Mouse (Mus musculus): ENCODE results near the gene E2f8.

E2f8 gene

DNA sequence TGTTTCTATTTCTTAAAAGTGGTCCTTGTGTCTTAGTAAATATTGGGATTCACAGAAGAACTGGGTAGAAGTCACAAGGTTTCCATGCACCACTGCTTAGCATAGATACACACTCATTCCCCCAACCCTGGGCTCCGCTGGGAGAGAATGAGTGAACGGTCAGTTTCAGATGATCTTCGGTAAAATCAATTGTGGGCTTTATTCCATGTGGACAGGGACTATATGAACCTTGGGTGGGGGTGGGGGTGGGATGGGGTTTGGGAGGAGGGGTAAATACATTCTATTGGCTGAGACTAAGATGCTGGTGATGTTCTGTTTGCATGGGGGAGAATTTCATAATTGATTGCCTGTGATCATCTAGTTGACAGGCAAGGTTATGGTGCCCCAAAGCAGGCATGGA, 25.9 kb downstream of the E2f8 start:
- DNase-seq (ENCODE audit: low spot score in 2 of 2) = no peak

DNA sequence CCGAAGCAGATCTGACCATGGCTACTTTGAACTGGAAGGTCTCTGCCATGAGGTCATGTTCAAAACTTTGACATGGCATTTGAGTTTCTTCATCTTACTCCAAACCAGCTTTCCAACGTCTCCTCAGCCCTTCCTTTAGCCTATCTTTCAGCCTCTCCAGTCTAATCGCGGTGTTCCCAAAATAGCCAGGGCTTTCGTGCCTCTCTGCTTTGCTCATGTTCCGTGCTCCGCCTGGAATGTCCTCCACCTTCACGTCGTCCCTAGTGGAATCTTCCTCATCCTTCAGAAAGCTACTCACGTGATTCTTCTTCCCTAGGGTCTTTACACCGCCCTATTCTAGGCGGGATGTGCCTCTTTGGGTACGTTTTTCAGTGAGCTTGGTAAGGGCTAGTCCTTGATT, 27.9 kb downstream of the E2f8 start:
- DNase-seq (ENCODE audit: low spot score in 2 of 2) = no peak

DNA sequence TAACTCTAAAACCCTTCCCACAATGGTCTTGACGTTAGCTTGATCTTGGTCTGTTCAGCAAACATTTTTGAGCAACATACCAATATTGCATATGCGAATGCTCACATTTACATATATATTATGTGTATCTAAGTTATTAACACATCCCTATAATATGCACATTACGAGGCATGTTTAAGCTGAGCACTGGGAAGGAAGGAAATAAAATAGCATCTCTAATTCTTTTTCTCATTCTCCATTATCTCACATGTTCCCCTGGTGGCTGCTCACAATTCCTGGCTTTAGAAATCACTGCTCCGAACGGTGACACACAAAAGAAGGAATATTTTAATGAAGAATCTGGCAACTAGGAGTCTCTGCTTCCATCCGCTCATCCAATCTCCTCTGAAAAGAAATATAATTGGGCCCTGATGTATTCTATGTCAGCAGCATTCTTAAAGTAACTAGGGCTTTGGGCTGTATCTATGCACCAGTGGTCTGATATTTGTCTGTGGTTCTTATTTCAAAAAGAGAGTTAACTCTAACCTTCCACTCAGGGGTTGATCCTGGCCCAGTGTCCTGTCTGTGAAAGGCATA, 29.8 kb downstream of the E2f8 start:
- DNase-seq (ENCODE audit: low spot score in 2 of 2) = no peak

DNA sequence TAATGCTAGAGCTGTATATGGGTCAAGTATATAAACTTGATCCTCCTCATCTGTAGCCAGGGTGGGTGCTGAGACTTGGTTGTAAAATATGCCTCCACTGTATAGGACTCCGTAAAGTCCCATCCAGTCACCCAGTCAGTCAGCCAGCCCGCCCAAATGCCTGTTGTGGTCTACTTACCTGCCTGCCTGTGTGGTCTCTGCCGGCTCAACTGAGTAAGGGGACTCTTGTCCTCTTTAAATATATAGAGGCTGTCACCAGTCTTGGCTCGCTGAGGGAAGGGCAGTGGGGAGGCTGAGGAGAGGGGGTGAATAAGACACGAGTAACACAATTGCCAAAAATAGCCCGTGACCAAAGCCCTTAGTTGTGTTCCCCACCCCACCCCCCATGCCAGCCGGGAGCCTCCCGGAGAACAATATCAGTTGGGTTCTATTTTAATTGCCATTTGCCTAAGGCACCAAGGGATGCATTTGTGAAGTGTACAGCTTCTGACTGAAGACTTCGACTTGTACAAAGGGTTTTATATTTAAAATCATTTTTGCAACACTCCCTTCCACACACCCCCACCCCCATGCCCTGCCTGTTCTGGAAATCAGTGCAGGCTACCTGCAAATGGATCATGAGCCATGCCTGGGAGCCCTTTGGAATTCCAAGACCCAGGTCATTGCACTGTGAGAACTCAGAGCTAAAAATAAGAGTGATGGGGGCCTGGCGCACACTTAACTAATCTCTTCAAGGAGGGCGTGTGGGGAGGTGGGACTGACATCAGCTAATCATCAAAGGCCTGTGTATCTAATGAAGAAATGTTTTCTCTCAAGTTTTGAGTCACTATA, 33.4 kb downstream of the E2f8 start, which contains the start of gene Csrp3:
Gene Csrp3 (minus strand): TSS at position 214 of the 831 bp plus-strand sequence.
- no peak for DNase-seq (ENCODE audit: low spot score in 2 of 2)

DNA sequence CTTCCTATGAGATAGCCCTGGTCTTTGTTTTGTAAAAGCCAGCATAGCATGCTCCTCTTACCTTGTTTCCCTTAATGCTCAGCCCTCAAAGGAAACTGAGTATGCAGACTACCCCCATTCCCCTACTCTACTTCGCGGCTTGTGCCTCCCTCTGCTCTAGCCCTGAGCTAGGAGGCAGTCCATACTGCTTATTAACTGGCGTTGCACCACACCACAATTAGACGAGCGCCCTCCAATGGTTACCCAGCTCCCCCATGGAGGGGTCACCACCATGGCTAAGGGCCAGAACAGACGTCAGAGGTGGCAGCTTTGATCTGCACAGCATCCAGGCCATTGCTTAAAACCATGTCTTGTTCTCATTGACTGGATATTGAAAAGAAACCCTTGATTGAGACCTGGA, 34.6 kb downstream of the E2f8 start:
- no peak for DNase-seq (ENCODE audit: low spot score in 2 of 2)

DNA sequence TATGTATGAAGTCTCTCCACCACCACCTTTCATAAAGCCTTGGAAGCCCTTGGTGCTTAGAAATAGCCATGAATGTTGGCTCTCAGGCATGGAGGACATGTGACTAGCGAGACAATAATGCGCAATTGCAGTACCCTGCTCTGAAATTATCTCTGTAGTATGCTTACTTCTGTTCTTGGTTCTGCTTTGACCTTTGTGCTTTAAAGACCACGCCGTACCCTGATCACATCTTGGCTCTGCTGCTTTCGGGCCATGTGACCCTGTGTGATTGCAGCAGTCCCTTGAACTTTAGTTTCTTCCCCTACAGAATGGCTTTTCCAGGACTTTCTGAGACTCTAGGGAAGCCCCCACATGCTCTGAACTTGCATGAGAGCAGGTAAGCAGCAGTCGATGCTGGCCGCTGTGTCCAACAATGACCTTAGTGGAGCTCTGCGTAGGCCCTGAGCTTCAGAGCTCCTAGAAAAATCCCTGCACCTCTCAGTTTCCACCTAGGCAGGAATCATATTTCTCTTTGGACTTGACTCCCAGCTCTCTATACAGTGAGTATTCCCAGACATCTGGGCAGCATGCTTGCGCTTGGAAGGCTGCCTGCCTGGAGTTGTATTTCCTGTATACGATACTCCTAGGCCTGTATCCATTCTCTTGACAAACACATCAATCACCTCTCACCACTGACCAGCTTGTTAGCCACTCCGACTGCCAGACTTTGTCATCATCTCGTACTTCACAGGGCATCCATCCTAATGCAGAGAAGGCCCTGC, 36.0 kb downstream of the E2f8 start:
- no peak for DNase-seq (ENCODE audit: low spot score in 2 of 2)

DNA sequence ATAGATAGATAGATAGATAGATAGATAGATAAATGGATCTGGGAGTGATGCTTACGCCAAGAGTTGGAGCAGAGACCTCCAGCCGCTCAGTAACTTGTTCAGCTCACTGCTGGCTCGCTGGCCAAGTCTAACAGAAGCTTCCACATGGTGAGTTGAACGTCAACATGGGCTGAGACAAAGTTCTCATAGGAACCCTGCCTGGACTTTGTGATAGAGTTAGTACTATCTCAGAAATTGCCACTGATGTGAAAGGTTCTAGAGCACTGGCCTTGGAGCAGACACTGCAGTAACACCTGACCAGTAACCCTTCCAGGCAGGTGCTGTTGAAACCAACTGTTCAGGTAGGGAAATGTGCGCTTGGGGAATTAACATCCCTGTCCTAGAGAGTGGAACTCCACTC, 37.9 kb downstream of the E2f8 start:
- DNase-seq (ENCODE audit: low spot score in 2 of 2) = no peak

DNA sequence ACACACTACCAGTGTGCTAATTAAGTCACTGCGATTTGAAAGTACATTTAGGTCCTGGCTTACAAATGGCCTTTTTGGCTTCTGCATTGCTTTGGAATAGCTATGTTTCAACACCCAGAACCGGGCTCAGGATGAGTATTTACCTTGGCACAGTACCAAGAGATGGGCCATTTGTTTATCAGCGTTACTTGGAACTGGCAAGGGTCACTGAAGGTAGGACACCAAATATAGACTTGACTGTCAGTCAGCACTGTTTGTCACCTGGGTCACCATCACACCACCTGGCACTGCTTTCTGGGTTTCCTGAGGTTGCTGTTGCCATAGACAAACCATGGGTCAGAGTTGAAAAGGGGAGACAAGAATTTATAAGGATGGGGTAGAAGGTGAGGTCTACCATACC, 39.0 kb downstream of the E2f8 start:
- no peak for DNase-seq (ENCODE audit: low spot score in 2 of 2)

DNA sequence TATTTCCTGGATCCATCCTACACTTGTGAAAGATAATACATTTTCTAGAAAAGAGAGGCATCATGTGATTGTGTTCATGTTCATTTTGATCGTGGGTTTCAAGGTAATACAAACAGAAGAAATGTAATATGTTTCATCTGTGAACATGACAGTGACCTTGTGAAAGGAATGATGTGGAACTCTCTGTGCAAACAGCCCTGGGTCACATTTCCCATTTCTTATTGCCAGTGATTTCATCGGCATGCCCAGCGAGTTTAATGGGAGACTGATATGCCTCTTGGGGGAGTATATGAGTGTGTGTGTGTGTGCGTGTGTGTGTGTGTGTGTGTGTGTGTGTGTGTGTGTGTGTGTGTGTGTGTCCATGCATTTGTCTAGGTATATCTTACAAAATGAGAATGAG, 39.9 kb downstream of the E2f8 start:
- DNase-seq (ENCODE audit: low spot score in 2 of 2) = no peak

DNA sequence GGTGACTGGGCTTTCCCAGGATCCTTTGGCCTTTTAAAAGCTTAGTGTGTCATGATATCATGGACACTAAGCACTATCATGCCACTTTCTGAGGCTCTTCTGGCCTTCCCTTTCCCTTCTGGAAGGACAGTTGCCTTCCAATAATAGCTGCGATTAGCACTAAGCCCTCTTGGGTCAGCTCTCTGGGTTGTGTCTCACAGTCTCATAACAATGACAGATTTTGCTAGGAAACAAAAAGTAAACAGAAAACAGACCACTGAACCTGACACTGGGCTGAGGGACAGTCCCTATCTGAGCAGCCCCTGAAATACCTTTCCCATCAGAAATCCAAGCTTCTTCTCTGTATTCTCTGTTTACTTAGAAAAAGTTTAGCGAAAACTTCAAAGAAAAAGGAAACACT, 40.9 kb downstream of the E2f8 start:
- DNase-seq (ENCODE audit: low spot score in 2 of 2) = no peak

DNA sequence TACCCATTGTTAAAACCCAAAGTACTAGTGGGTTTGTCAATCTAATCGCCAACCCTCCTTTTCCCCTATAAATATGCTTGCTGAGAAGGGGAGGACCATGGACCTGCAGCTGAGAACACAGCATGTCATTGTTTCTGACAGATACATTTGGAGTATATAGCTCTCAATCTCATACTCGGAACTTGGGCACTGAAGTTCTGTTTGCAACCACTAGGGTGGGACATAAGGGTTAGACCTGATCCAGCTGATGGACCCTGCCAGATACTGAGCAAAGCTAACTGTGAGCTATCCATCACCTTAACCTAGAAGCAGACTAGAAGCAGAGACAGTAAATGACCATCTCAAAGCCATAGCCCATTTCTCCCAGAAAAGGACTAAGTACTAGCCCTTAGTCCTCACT, 43.0 kb downstream of the E2f8 start:
- no peak for DNase-seq (ENCODE audit: low spot score in 2 of 2)

DNA sequence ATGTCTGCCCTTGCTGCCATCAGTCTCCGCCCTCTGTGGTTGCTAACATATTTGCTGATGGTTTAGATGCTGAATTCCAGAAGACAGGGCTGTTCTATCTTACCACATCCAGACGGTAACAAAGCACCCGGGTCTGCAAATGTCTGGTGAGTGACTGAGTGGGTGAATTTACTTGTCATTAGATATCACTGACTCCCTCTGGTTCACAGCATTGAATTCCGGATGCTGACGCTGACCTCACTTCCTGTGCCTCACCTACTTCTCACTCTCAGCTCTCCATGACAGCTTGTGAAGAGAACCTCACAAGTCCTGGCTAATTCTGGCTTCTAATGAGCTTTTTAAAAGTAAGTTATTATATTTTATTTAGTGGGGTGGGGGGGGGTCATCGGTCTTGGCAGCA, 44.4 kb downstream of the E2f8 start:
- no peak for DNase-seq (ENCODE audit: low spot score in 2 of 2)

DNA sequence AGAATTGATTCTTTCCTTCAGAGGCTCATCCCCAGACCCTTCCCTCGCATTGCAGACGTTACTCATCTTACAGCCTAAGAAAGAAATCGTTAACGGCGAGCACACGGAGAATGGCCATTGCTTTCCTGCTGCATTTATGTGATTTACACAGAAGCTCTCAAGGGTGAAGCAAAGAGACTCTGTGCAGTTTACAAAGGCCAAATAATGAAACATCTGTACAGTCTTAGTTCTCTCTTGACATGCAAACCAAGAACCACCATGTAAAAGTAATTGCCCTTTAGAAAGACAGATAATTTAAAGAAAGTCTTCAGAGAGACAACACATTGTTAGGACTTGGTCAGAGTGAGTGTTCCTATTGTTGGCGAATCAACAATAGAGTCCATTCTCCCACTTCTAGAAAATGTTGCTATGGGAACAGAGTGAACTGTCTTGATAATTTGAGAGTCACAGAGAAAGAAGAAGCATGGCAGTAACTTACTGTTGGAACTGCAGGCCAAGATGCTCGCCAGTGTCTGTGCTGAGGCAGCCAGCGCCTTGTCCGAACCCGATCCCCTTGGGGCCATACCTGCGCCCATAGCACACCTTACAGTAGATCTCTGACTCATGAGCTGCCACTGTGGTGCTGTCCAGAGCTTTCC, 46.3 kb downstream of the E2f8 start:
- no peak for DNase-seq (ENCODE audit: low spot score in 2 of 2)

DNA sequence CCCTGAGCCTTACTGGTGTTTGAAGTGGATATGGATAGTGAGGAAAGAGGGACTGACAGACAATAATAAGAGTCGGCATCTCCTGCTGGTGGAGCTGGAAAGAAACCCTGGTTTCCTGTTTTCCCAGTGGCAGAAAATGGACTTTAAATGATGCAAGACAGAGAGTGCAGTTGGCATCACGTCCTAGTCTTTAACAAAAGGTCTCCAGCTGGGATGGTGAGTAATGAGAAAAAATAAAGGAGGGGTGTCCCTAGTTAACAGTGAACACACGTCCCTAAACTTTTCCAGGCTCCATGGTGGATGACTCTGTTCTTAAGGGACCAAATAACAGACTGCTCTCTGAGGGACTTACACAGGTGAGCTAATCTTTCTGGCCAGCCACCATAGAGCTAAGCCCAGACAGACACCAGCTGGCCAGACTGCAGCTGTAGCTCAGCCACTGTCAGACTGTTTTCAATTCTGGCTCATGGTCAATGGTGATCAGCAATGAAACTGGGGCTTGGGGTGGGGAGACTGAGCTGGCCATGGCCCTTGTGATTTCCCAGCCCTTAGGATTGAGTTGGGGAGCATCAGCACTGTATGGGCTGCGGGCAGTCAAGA, 46.9 kb downstream of the E2f8 start:
- DNase-seq (ENCODE audit: low spot score in 2 of 2) = no peak

DNA sequence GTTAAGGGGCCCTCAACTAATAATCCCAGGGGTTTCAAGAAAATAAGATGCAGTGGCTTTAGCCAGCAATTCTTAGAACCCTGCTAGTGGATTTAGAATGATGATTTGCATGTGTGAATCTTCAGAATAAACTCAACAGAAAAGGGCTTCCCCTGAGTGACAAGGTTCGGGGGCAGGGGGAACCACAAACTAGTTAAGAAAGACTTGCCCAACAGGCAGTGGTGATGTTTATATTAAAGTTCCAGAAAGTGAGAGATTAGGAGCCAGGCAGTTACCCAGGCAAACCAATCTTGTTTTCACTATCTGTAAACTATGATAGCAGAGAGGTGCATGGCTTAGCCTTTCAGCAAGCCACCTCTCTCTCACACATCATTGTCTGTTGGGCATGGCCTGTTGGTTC, 48.7 kb downstream of the E2f8 start:
- DNase-seq (ENCODE audit: low spot score in 2 of 2) = no peak

DNA sequence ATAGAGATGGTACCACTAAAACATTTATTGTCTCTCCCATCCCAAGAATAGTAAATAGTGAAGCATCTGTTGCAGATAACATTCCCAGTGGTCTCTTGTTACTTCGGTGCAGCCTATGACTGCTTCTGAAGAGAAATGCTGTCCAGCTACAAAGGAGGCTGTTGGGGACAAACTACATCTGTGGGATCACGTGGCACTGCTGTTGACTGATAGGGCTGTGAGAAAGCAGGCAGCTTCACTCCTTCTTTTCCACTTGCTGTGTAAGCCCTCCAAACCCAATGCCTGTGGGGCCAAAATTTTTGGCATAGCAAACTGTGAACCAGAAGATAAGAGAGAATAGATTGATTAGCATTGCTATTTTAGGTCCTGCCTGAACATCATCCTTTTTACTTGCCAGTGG, 51.0 kb downstream of the E2f8 start:
- DNase-seq (ENCODE audit: low spot score in 2 of 2) = no peak

DNA sequence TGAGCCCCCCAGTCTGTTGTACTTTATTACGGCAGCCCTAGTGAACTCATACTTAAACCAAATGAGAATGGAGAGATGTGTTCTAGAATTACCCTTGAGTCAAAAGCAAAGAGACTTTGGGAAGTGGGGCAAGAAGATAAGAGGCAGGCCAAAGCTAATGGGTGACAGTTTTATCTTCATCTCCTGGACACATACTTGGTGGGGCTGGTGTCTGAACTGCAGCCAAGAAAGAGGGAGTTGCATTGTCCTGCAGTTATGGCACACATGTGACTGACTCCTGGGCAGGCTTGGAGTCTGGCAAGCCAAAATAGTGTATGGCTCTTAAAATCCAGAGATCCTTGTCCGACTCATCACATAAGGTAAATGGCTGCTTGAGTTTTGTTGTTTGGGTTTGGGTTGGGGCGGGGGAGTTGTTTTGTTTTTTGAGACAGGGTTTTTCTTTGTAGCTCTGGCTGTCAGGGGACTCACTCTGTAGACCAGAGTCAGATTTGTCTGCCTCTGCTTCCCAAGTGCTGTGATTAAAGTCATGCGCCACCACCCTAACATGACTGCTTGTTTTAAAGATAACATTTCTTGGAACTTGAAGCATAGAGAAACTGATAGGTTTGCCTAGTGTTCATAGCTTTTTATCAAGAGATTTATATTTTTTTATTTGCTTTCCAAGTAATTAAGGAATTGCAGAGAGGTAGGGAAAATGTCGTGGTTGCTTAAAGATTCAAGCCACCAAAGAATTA, 52.1 kb downstream of the E2f8 start:
- DNase-seq (ENCODE audit: low spot score in 2 of 2) = no peak

DNA sequence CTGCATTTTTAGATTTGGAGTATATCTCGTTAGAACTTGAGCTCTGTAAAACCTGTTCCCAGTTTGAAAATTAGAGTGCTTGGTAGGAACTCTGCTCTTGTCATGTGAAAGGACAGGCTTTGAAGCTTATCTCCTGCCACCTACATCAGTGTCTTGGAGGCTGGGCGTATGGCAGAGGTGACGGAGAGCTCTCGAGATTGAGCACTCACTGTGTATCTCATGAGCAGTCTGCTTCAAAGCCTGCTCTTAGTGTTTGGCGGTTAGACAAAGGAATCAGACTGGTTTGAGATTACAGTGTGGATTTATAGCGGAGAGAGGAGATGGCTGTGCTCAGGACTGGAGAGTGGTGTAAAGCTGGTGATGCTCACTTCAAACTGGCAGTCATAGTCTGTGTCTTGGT, 56.2 kb downstream of the E2f8 start:
- DNase-seq (ENCODE audit: low spot score in 2 of 2) = no peak

DNA sequence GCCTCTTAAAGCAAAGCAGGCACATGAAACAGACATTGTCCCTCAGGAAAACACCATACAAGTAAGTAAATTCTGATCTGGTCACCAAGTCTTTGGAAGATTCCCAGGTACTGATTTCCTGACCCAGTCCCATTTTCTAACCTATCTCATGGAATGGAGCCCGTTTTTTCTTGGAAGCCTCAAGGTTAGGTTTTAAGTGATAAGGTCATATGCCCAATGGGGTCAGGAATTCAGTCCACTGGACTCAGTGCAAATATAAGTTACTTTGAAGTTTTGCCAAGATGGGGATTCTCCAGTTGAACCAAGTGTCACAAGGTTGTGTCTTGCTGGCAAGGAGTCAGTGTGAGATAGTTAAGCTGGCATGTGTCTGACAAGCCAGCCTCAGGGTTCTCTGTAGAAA, 56.7 kb downstream of the E2f8 start:
- no peak for DNase-seq (ENCODE audit: low spot score in 2 of 2)

DNA sequence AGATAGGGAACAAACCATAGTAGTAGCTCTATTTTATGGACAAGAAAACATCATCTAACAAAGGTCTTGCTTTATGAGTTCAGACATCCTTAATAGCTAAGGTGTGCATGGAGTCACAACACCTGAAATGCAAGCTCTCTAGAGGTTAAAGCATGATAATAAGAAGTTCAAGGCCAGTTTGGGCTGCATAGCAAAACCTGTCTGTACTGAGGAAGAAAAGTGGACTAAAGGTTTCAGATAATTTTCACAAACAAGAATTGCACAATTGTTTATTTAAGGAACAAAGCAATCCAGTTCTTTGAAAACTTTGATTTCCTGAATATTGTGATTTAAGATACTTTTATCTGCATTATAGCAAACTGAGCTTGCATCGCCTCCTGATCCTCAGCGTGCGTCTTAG, 57.8 kb downstream of the E2f8 start:
- no peak for DNase-seq (ENCODE audit: low spot score in 2 of 2)

DNA sequence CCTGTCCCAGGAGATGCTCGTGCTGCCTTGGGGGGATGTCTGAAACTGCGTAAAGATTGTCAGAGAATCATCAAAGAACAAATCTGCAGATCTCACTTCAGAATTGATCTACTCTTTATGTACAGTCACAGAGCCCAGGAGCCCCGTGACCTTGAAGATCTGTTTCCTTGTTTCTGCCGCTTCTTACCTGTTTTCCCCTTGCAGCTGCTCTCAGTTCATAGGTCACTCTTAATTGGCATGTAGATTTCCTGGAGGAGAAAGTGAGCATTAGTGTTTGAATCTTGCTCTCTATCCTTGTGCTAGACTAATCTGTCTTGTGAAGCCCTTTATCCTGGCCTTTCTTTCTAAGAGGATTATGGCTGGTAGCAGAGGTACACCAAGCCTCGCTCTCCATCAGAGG, 59.7 kb downstream of the E2f8 start:
- DNase-seq (ENCODE audit: low spot score in 2 of 2) = no peak
